Comparison of ENCODE assay signal across 9 mouse cellular contexts in genomic region chr16:18705028-18705648, GRCm38 (mm10).
DNase-seq lines count a peak whose midpoint lies in the region; ATAC-seq and TF ChIP-seq lines count a peak whose summit lies in the region.
"Had no signal": no experiment of that assay in that cellular context is flagged by ENCODE, and none has a peak within 500 bp of the region (broad histone marks: within the 10 kb centered on the region; RNA-seq: fewer than 3 reads in every experiment).

No protein-coding gene starts in this region.

- peaks cover 9% of the 10 kb centered on the region; the same call in 1 of the 2 replicates for H3K27me3 ChIP-seq in limb, embryonic 13.5 days
- H3K27me3 ChIP-seq in limb, embryonic 10.5 days (ENCODE audit: low read depth, poor library complexity, severe bottlenecking) = 0 out of 2 replicates have a peak, but pooled peaks cover 4% of the 10 kb centered on the region
- no peaks in the 10 kb centered on the region for H3K27me3 ChIP-seq in myocyte (ENCODE audit: control insufficient read depth, insufficient read depth, insufficient read length)
- H3K27me3 ChIP-seq: embryonic facial prominence, embryonic 12.5 days had no signal

- H3K79me2 ChIP-seq in myocyte (ENCODE audit: control insufficient read depth, insufficient read depth) = no peaks in the 10 kb centered on the region

- TF ChIP-seq CTCF in embryonic fibroblast, embryonic 13.5 days (IDR thresholded peaks at IDR 0.05; ENCODE audit: borderline replicate concordance, insufficient read depth, low read length) = no peak

- ATAC-seq in limb, embryonic 13.5 days (ENCODE audit: low FRiP score, low read depth) = 0 out of 2 replicates have a peak, but pooled peaks have one; percentile 36
- ATAC-seq in activated CD4-positive, CD25-positive, alpha-beta regulatory T cell, adult 4 months = no peak
- ATAC-seq in erythroblast, adult 5-6 weeks (replicated peaks; ENCODE audit: low FRiP score, poor library complexity, severe bottlenecking) = no peak

- no peak overlapping the region for H3ac ChIP-seq in myocyte (ENCODE audit: control insufficient read depth, insufficient read length)

- H3K9ac ChIP-seq in limb, embryonic 13.5 days = no peak overlapping the region
- H3K9ac ChIP-seq: embryonic facial prominence, embryonic 12.5 days had no signal

- H3K4me2 ChIP-seq in limb, embryonic 13.5 days (replicated peaks) = no peak overlapping the region
- peak overlapping the region; percentile 39 for H3K4me2 ChIP-seq in myocyte (ENCODE audit: low read depth)
- H3K4me2 ChIP-seq: embryonic facial prominence, embryonic 12.5 days had no signal

- H3K36me3 ChIP-seq in limb, embryonic 13.5 days = no peaks in the 10 kb centered on the region
- no peaks in the 10 kb centered on the region for H3K36me3 ChIP-seq in limb, embryonic 10.5 days
- no peaks in the 10 kb centered on the region for H3K36me3 ChIP-seq in myocyte (ENCODE audit: control insufficient read depth, insufficient read depth)
- H3K36me3 ChIP-seq: embryonic facial prominence, embryonic 12.5 days had no signal

- TF ChIP-seq POLR2A in embryonic fibroblast, embryonic 13.5 days (IDR thresholded peaks at IDR 0.05; ENCODE audit: low read depth, low read length) = no peak
- TF ChIP-seq POLR2A in myocyte (IDR thresholded peaks at IDR 0.05; ENCODE audit: insufficient read length, low read depth) = no peak

- H3K9me3 ChIP-seq in limb, embryonic 13.5 days = no peaks in the 10 kb centered on the region
- H3K9me3 ChIP-seq in limb, embryonic 10.5 days (replicated peaks) = no peaks in the 10 kb centered on the region
- H3K9me3 ChIP-seq: embryonic facial prominence, embryonic 12.5 days had no signal

- H3K4me3 ChIP-seq in limb, embryonic 13.5 days = no peak overlapping the region
- H3K4me3 ChIP-seq in limb, embryonic 10.5 days = no peak overlapping the region
- no peak overlapping the region for H3K4me3 ChIP-seq in embryonic fibroblast, embryonic 13.5 days (ENCODE audit: insufficient read depth, low read length)
- H3K4me3 ChIP-seq in myocyte = no peak overlapping the region
- H3K4me3 ChIP-seq: embryonic facial prominence, embryonic 12.5 days had no signal

- 50% methylated on average over 9 of the region's 9 CpGs for WGBS in limb, embryonic 13.5 days
- WGBS in limb, embryonic 10.5 days = 63% methylated on average over 9 of the region's 9 CpGs

- DNase-seq in limb, embryonic 10.5 days (ENCODE audit: low spot score) = no peak
- peak; percentile 59 for DNase-seq in kidney, adult 9 months
- DNase-seq in right cerebral cortex, postnatal 10 days (ENCODE audit: low spot score in 2 of 2) = no peak

- H3K4me1 ChIP-seq in limb, embryonic 13.5 days = peaks cover 17% of the 10 kb centered on the region
- peaks cover 6% of the 10 kb centered on the region; the same call in 1 of the 2 replicates for H3K4me1 ChIP-seq in limb, embryonic 10.5 days
- 0 out of 2 replicates have a peak, but pooled peaks cover 5% of the 10 kb centered on the region for H3K4me1 ChIP-seq in embryonic fibroblast, embryonic 13.5 days (ENCODE audit: control insufficient read depth, insufficient read depth, low read length)
- H3K4me1 ChIP-seq: embryonic facial prominence, embryonic 12.5 days had no signal

- H3K27ac ChIP-seq in limb, embryonic 13.5 days = no peak overlapping the region
- no peak overlapping the region for H3K27ac ChIP-seq in limb, embryonic 10.5 days
- 0 out of 2 replicates have a peak overlapping the region, but pooled peaks have one; percentile 37 for H3K27ac ChIP-seq in embryonic fibroblast, embryonic 13.5 days (ENCODE audit: insufficient read depth, low read length)
- H3K27ac ChIP-seq: embryonic facial prominence, embryonic 12.5 days had no signal

TF ChIP-seq in myocyte, 11 proteins besides CTCF, POLR2A, EP300 and RAD21:
- TF ChIP-seq MYOG (IDR thresholded peaks at IDR 0.05; ENCODE audit: control insufficient read depth in 1 of 3, insufficient read depth in 1 of 3, insufficient read length in 2 of 3, low read depth in 2 of 3) (peak in 1 of 3 experiments; percentile 2), USF1 (IDR thresholded peaks at IDR 0.05; ENCODE audit: low read depth) (peak; percentile 74), TCF12 (IDR thresholded peaks at IDR 0.05; ENCODE audit: insufficient read depth, poor library complexity, severe bottlenecking) (no peak)
